9 mouse cellular contexts compared by ENCODE assay signal in the genomic region with DNA sequence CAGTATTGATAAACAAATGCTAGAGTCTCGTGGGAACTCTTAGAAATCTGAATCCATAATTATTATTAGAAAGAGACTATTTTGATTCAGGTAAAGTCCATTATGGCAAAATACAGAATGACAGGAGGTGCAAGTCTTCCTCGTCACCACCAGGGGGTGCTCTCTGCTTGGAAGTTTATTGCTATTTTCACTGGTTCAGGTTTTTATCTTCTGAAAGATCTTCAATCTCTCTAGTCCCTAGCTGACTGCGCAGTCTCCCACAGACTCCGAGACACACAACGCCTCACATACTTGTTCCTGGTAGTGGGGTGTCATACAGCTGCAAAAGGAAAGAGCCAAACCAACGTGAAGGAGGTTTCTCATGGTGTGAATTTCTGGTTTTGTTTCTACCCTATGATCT. TPM values are rescaled to one million over a fixed set of nuclear protein-coding genes. Genes with fewer than 3 reads are reported as not detected.
DNase-seq lines count a peak whose midpoint lies in the region; ATAC-seq and TF ChIP-seq lines count a peak whose summit lies in the region.
"Had no signal": no experiment of that assay in that cellular context is flagged by ENCODE, and none has a peak within 500 bp of the region (broad histone marks: within the 10 kb centered on the region; RNA-seq: fewer than 3 reads in every experiment).

No protein-coding gene starts in this region.

- H3K79me3 ChIP-seq in C2C12 (ENCODE audit: low read depth): peaks cover 9% of the 10 kb centered on the region

- no peak overlapping the region for H3ac ChIP-seq in C2C12 (ENCODE audit: control insufficient read depth, insufficient read length, low read depth)

- peak; percentile 44 for DNase-seq in gastrocnemius, adult 2 months
- DNase-seq in gastrocnemius, adult 8-10 months (ENCODE audit: low spot score in 2 of 2): no peak
- DNase-seq in forebrain, embryonic 14.5 days (ENCODE audit: low spot score): peak; percentile 78
- DNase-seq in kidney, postnatal 10 days: peak; percentile 67
- DNase-seq in midbrain, embryonic 10.5 days (ENCODE audit: low spot score): peak; percentile 32
- peak; percentile 22 to 44 for DNase-seq in spleen, postnatal 36 days (ENCODE audit: low spot score in 2 of 2)

- H3K36me3 ChIP-seq in C2C12 (ENCODE audit: control insufficient read depth, insufficient read depth): peaks cover 15% of the 10 kb centered on the region
- H3K36me3 ChIP-seq in forebrain, embryonic 14.5 days (ENCODE audit: control insufficient read depth, insufficient read depth, low read length): peaks cover 15% of the 10 kb centered on the region; the same call in 1 of the 2 replicates
- H3K36me3 ChIP-seq in midbrain, embryonic 10.5 days: peaks cover 14% of the 10 kb centered on the region

- H3K4me2 ChIP-seq in forebrain, embryonic 14.5 days (ENCODE audit: low read length): no peak overlapping the region
- H3K4me2 ChIP-seq: limb, embryonic 12.5 days had no signal

- no peak overlapping the region for H3K4me3 ChIP-seq in gastrocnemius, adult 2 months
- H3K4me3 ChIP-seq in C2C12 (ENCODE audit: insufficient read depth, poor library complexity, severe bottlenecking): no peak overlapping the region
- no peak overlapping the region for H3K4me3 ChIP-seq in bone marrow macrophage, adult 2 months (ENCODE audit: insufficient read depth, low read length)
- no peak overlapping the region for H3K4me3 ChIP-seq in forebrain, embryonic 14.5 days (ENCODE audit: low read depth, low read length)
- no peak overlapping the region for H3K4me3 ChIP-seq in midbrain, embryonic 10.5 days
- H3K4me3 ChIP-seq: limb, embryonic 12.5 days had no signal

- TF ChIP-seq POLR2A in bone marrow macrophage, adult 2 months (IDR thresholded peaks at IDR 0.05; ENCODE audit: borderline replicate concordance, low read depth, low read length): no peak

- H3K4me1 ChIP-seq in bone marrow macrophage, adult 2 months (ENCODE audit: control insufficient read depth, insufficient read depth, low read length): peaks cover 5% of the 10 kb centered on the region
- H3K4me1 ChIP-seq in forebrain, embryonic 14.5 days (ENCODE audit: control insufficient read depth, insufficient read depth, low read length): no peaks in the 10 kb centered on the region
- H3K4me1 ChIP-seq in midbrain, embryonic 10.5 days: no peaks in the 10 kb centered on the region; the same call in 1 of the 2 replicates
- H3K4me1 ChIP-seq: limb, embryonic 12.5 days had no signal

- no peak overlapping the region for H3K27ac ChIP-seq in gastrocnemius, adult 2 months
- no peak overlapping the region for H3K27ac ChIP-seq in bone marrow macrophage, adult 2 months (ENCODE audit: insufficient read depth, low read depth, low read length)
- no peak overlapping the region for H3K27ac ChIP-seq in forebrain, embryonic 14.5 days (ENCODE audit: low read depth, low read length)
- H3K27ac ChIP-seq in midbrain, embryonic 10.5 days (replicated peaks): no peak overlapping the region
- H3K27ac ChIP-seq: limb, embryonic 12.5 days had no signal

- no peak overlapping the region for H3K9ac ChIP-seq in forebrain, embryonic 14.5 days (ENCODE audit: low read length)
- H3K9ac ChIP-seq: limb, embryonic 12.5 days had no signal

- TF ChIP-seq CTCF in gastrocnemius, adult 2 months (IDR thresholded peaks at IDR 0.05): peak; percentile 98
- TF ChIP-seq CTCF in C2C12 (IDR thresholded peaks at IDR 0.05; ENCODE audit: control insufficient read depth, insufficient read depth, insufficient read length): peak; percentile 55
- TF ChIP-seq CTCF in bone marrow macrophage, adult 2 months (IDR thresholded peaks at IDR 0.05; ENCODE audit: low read depth, low read length): 0 out of 2 replicates have a peak, but pooled peaks have one; percentile 26

- intact Hi-C loops in gastrocnemius, adult 2 months (cut with DNase I): loop anchor here (2.0 to 5.0 kb wide), 4 partner anchors 30 to 246 kb away; a partner anchor contains a TSS

- ATAC-seq in forebrain, embryonic 14.5 days: peak; percentile 67

- WGBS in forebrain, embryonic 14.5 days: 31% methylated on average over 6 of the region's 6 CpGs
- 31% methylated on average over 6 of the region's 6 CpGs for WGBS in midbrain, embryonic 10.5 days

- no peaks in the 10 kb centered on the region for H3K9me3 ChIP-seq in forebrain, embryonic 14.5 days (replicated peaks; ENCODE audit: control insufficient read depth, low read length)
- peaks cover 8% of the 10 kb centered on the region; the same call in 1 of the 2 replicates for H3K9me3 ChIP-seq in midbrain, embryonic 10.5 days (replicated peaks)

- H3K27me3 ChIP-seq in C2C12 (ENCODE audit: control insufficient read depth, insufficient read depth, insufficient read length): no peaks in the 10 kb centered on the region
- no peaks in the 10 kb centered on the region for H3K27me3 ChIP-seq in forebrain, embryonic 14.5 days (replicated peaks; ENCODE audit: control insufficient read depth, insufficient read depth, low read length)
- H3K27me3 ChIP-seq in midbrain, embryonic 10.5 days (ENCODE audit: low read depth, poor library complexity, severe bottlenecking): peaks cover 45% of the 10 kb centered on the region
- H3K27me3 ChIP-seq: limb, embryonic 12.5 days had no signal

- H3K79me2 ChIP-seq in C2C12 (ENCODE audit: control insufficient read depth, insufficient read depth): peaks cover 50% of the 10 kb centered on the region

TF ChIP-seq in C2C12, 6 proteins besides CTCF, POLR2A, EP300 and RAD21:
- TF ChIP-seq USF1 (IDR thresholded peaks at IDR 0.05; ENCODE audit: low read depth) (no peak), CEBPB (IDR thresholded peaks at IDR 0.05; ENCODE audit: low read depth) (no peak), MAX (IDR thresholded peaks at IDR 0.05) (no peak), MYOD1 (IDR thresholded peaks at IDR 0.05; ENCODE audit: control insufficient read depth, insufficient read length, low read depth) (no peak)

RNA-seq across cellular contexts. Expression of a gene that starts 30.6 kb away (rescaled TPM):
- 10 to 100 TPM; 10.8 to 18.2 TPM for total RNA-seq in gastrocnemius, adult 2 months (2021)
- total RNA-seq in gastrocnemius, adult 8-10 months (2022): 10 to 100 TPM; 11.5 to 15.2 (median 14.0) TPM
- 34.3 TPM for polyA plus RNA-seq in C2C12 (2012; fragmentation: generic; extraction: Trizol)
- polyA plus RNA-seq in bone marrow macrophage, adult 2 months (2012; ENCODE audit: insufficient read depth, insufficient read length, missing spikeins): 137 and 139 TPM in 2 replicates
- polyA plus RNA-seq in forebrain, embryonic 14.5 days (2014; fragmentation: Nextera tagmentation; extraction: Ambion mirVana): 35.3 and 40.9 TPM in 2 replicates
- 14.0 and 16.1 TPM in 2 replicates for polyA plus RNA-seq in midbrain, embryonic 10.5 days (2016; fragmentation: Nextera tagmentation; extraction: Ambion mirVana)

RNA-seq across cellular contexts. Expression of a gene that starts 34.9 kb away (rescaled TPM):
- total RNA-seq in gastrocnemius, adult 2 months (2021): under 1 TPM; 0.20 to 0.42 TPM
- total RNA-seq in gastrocnemius, adult 8-10 months (2022): under 1 TPM in 3 of 4 experiments, not detected in 1; 0.24 to 0.43 (median 0.24) TPM
- 1.1 TPM for polyA plus RNA-seq in C2C12 (2012; fragmentation: generic; extraction: Trizol)
- polyA plus RNA-seq in bone marrow macrophage, adult 2 months (2012; ENCODE audit: insufficient read depth, insufficient read length, missing spikeins): 2.0 and 2.4 TPM in 2 replicates
- polyA plus RNA-seq in forebrain, embryonic 14.5 days (2014; fragmentation: Nextera tagmentation; extraction: Ambion mirVana): 5.1 and 5.3 TPM in 2 replicates
- polyA plus RNA-seq in midbrain, embryonic 10.5 days (2016; fragmentation: Nextera tagmentation; extraction: Ambion mirVana): 9.4 and 10.3 TPM in 2 replicates

RNA-seq across cellular contexts. Expression of a gene that starts 52.7 kb away (rescaled TPM):
- total RNA-seq in gastrocnemius, adult 2 months (2021): under 1 TPM in 1 of 2 experiments, not detected in 1; 0.20 TPM
- total RNA-seq in gastrocnemius, adult 8-10 months (2022): under 1 TPM in 2 of 4 experiments, not detected in 2; 0.13 to 0.44 TPM
- polyA plus RNA-seq in C2C12 (2012; fragmentation: generic; extraction: Trizol): not detected
- polyA plus RNA-seq in bone marrow macrophage, adult 2 months (2012; ENCODE audit: insufficient read depth, insufficient read length, missing spikeins): not detected in 2 replicates
- polyA plus RNA-seq in forebrain, embryonic 14.5 days (2014; fragmentation: Nextera tagmentation; extraction: Ambion mirVana): 2.2 and 3.8 TPM in 2 replicates
- polyA plus RNA-seq in midbrain, embryonic 10.5 days (2016; fragmentation: Nextera tagmentation; extraction: Ambion mirVana): 1.4 and 3.7 TPM in 2 replicates

Comparison
In these comparisons a context has a peak if more than half of its experiments do, and no peak if none do; other contexts are left out.
1. DNase-seq: peak in gastrocnemius, adult 2 months (single experiment), forebrain, embryonic 14.5 days (single experiment), kidney, postnatal 10 days (single experiment), midbrain, embryonic 10.5 days (single experiment) and spleen, postnatal 36 days (2 of 2); none in gastrocnemius, adult 8-10 months (0 of 2).
2. CTCF ChIP-seq: peak in every context shown above with its lines; median percentile 98 in gastrocnemius, adult 2 months; 55 in C2C12; 26 in bone marrow macrophage, adult 2 months.